Mouse (Mus musculus): ENCODE measurements at regions not wholly inside any gene's neighbourhood (a gene's known extent, or its start where the extent isn't known, plus 50 kb on each side); places are given as distances from the start of the nearest gene placed in this dataset.

DNA sequence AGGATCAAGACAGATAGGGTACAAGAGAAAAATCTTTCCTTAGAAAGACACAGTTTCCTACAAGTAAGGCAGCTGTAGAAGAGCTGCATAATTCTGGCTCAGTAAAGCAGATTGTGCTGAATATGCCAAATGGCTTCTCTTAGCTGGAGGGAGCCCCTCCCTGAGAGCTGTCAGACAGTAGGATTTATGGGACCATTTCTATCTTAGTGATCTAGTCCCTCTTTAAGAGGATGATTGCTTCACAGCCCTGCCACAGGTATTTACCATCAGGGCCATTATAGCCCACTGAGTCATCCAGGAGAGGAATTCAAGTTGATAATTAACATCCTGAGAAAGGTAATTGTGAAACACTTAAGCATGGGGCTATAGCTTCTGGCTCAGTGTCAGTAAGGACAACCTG is 101.5 kb upstream of the Cypt1 start:
- Histone ChIP-seq H3K27ac (replicated peaks; ENCODE audit: low read depth, low read length) (no peak overlapping the region), H3K9ac (ENCODE audit: low read depth, low read length, severe bottlenecking) (no peak overlapping the region), H3K9me3 (ENCODE audit: control insufficient read depth, low read length) (no peaks in the 10 kb centered on the region), H3K27me3 (ENCODE audit: control insufficient read depth, insufficient read depth, low read length) (no peaks in the 10 kb centered on the region), H3K4me1 (ENCODE audit: control insufficient read depth, insufficient read depth, low read length) (no peaks in the 10 kb centered on the region), H3K36me3 (ENCODE audit: control insufficient read depth, insufficient read depth, low read length) (no peaks in the 10 kb centered on the region), H3K4me2 (replicated peaks; ENCODE audit: low read depth, low read length, severe bottlenecking) (no peak overlapping the region), H3K4me3 (replicated peaks; ENCODE audit: low read length) (no peak overlapping the region)
- TF ChIP-seq POLR2A (IDR thresholded peaks at IDR 0.05; ENCODE audit: borderline replicate concordance, extremely low read depth, insufficient read depth, insufficient read length), result no peak
- DNase-seq (ENCODE audit: low spot score) (peak; percentile 3), ATAC-seq (ENCODE audit: low FRiP score, low read depth) (no peak)

DNA sequence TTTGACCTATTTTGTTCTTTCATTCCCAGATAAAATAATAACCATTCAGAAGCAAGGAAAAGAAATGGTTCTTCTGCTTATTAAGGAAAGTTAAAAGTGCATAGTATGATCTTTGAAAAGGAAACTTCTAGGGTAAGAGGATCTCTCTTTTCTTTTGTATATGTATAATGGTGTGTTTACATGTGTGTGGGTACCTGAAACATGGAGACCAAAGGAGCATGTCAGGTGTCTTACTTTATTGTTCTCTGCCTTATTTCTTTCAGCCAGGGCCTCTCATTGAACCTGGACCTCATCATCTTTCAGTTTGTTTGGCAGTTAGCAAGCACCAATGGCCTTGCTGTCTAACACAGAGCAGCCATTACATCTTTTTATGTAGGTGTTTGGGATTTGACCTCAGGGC is 101.0 kb upstream of the Cypt1 start:
- no peaks in the 10 kb centered on the region for H3K27me3 ChIP-seq (ENCODE audit: control insufficient read depth, insufficient read depth, low read length)
- no peak for DNase-seq (ENCODE audit: low spot score)
- H3K9me3 ChIP-seq (ENCODE audit: control insufficient read depth, low read length), result no peaks in the 10 kb centered on the region
- no peaks in the 10 kb centered on the region for H3K36me3 ChIP-seq (ENCODE audit: control insufficient read depth, insufficient read depth, low read length)
- H3K9ac ChIP-seq (ENCODE audit: low read depth, low read length, severe bottlenecking), result no peak overlapping the region
- H3K27ac ChIP-seq (replicated peaks; ENCODE audit: low read depth, low read length), result no peak overlapping the region
- no peak overlapping the region for H3K4me3 ChIP-seq (replicated peaks; ENCODE audit: low read length)
- H3K4me2 ChIP-seq (replicated peaks; ENCODE audit: low read depth, low read length, severe bottlenecking), result no peak overlapping the region
- H3K4me1 ChIP-seq (ENCODE audit: control insufficient read depth, insufficient read depth, low read length), result no peaks in the 10 kb centered on the region
- no peak for TF ChIP-seq POLR2A (IDR thresholded peaks at IDR 0.05; ENCODE audit: borderline replicate concordance, extremely low read depth, insufficient read depth, insufficient read length)
- no peak for ATAC-seq (ENCODE audit: low FRiP score, low read depth)

DNA sequence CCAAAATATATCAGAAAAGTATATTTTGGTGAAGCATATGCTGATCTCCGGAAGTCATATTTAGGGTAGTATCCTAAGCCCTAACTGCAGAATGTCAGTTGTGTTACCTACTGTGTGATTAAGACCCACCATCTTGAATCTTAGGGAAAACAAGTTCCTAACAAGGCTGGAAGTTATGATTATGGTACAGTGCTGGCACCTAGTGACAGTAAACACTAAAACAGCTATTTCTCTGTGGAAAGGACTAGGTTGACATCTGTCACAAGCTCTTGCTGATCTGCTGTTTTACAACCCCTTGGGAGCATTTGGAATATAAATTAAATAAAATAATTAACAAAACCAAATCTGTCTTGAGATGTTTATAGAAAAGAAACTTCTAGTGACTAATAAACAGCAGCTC is 84.6 kb upstream of the Cypt1 start:
- Histone ChIP-seq H3K9ac (ENCODE audit: low read depth, low read length, severe bottlenecking) (no peak overlapping the region), H3K27ac (replicated peaks; ENCODE audit: low read depth, low read length) (no peak overlapping the region), H3K36me3 (ENCODE audit: control insufficient read depth, insufficient read depth, low read length) (no peaks in the 10 kb centered on the region), H3K4me3 (replicated peaks; ENCODE audit: low read length) (no peak overlapping the region), H3K9me3 (ENCODE audit: control insufficient read depth, low read length) (no peaks in the 10 kb centered on the region), H3K4me2 (replicated peaks; ENCODE audit: low read depth, low read length, severe bottlenecking) (no peak overlapping the region), H3K4me1 (ENCODE audit: control insufficient read depth, insufficient read depth, low read length) (no peaks in the 10 kb centered on the region), H3K27me3 (ENCODE audit: control insufficient read depth, insufficient read depth, low read length) (no peaks in the 10 kb centered on the region)
- WGBS, result 89% methylated on average over 1 of the region's 1 CpGs
- ATAC-seq (ENCODE audit: low FRiP score, low read depth) (no peak), DNase-seq (ENCODE audit: low spot score) (no peak)
- TF ChIP-seq POLR2A (IDR thresholded peaks at IDR 0.05; ENCODE audit: borderline replicate concordance, extremely low read depth, insufficient read depth, insufficient read length), result no peak

DNA sequence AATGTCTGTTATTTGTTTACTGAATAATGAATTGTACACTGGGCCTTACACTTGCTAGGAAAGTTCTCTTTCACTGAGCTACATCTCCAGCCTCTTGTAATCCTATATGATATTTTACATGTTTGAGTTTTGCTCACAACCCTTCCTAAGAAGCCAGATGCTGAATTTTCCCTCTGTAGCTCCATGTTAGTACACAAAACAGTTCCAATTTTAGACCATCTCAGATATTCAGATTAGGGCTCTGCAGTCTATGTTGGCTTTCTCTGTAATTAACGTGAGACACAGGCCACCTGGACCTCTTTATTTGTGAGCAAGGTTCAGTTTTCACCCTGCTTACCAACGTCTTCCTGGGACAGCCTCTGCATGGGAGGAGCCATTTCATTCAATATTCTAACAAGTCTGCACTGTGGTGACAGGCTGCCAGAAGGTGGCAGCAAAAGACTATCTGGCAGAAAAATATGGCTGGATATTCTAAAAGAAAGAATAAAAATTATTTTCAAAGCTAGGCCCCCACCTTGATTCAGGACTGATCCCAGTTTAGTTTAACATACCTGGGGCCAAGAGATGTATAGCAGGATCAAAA is 72.1 kb upstream of the Cypt1 start:
- H3K27me3 ChIP-seq (ENCODE audit: control insufficient read depth, insufficient read depth, low read length), result no peaks in the 10 kb centered on the region
- DNase-seq (ENCODE audit: low spot score) (peak; percentile 41), ATAC-seq (ENCODE audit: low FRiP score, low read depth) (no peak)
- no peak overlapping the region for H3K27ac ChIP-seq (replicated peaks; ENCODE audit: low read depth, low read length)
- no peak overlapping the region for H3K4me2 ChIP-seq (replicated peaks; ENCODE audit: low read depth, low read length, severe bottlenecking)
- TF ChIP-seq POLR2A (IDR thresholded peaks at IDR 0.05; ENCODE audit: borderline replicate concordance, extremely low read depth, insufficient read depth, insufficient read length), result no peak
- H3K9ac ChIP-seq (ENCODE audit: low read depth, low read length, severe bottlenecking), result no peak overlapping the region
- no peaks in the 10 kb centered on the region for H3K36me3 ChIP-seq (ENCODE audit: control insufficient read depth, insufficient read depth, low read length)
- H3K4me3 ChIP-seq (replicated peaks; ENCODE audit: low read length), result no peak overlapping the region
- H3K9me3 ChIP-seq (ENCODE audit: control insufficient read depth, low read length), result no peaks in the 10 kb centered on the region
- no peaks in the 10 kb centered on the region for H3K4me1 ChIP-seq (ENCODE audit: control insufficient read depth, insufficient read depth, low read length)
- WGBS, result 0% methylated on average over 2 of the region's 2 CpGs

All from limb, embryonic 14.5 days (tissue).